Mouse (Mus musculus): ENCODE data around the gene Slc15a5. TPM values are rescaled to one million over a fixed set of nuclear protein-coding genes. Genes with fewer than 3 reads are reported as not detected.

The Slc15a5 gene
- polyA plus RNA-seq, 1 experiment, result not detected

DNA sequence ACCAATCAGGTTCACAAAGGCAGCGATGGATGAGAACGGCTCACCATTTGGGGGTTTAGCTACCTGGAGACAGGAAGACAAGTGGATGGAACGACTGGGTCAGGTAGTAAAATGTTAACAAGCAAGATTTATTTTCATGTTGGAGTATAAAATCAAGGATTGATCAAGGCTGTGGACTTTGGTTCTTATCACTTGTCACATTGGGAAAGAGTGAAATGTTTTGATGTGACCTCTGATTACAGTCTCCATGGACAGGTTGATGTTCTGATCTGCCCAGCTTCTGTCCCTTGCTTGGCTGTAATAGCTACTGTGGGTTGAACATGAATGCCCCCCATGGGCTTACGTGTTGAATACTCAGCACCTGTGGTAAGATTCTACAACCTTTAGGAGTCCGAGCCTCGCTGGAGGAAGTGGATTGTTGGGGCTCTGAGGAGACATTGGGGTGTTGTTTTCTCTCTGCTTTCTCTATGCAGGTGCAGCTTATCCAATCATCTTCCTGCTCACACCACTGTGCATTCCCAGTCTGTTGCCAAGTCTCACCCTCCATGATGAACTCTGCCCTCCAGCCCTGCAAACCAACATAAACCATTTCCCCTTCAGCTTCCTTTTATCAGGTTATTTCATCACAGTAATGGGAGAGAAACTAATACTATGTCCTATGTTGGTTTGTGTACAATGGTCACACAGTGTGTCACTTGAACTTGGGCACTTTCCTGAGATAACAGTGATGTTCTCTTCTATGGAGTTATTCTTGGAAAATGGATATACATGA is 1.2 kb upstream of the Slc15a5 start:
- TF ChIP-seq GATA1 (IDR thresholded peaks at IDR 0.05; ENCODE audit: borderline replicate concordance, low read length) (no peak), FLI1 (IDR thresholded peaks at IDR 0.05; ENCODE audit: low read length) (no peak)
- Histone ChIP-seq H3K36me3 (replicated peaks; ENCODE audit: low read length) (no peaks in the 10 kb centered on the region), H3K4me3 (replicated peaks) (no peak overlapping the region), H3K4me1 (no peaks in the 10 kb centered on the region), H3K9me3 (peaks cover 32% of the 10 kb centered on the region), H3K27me3 (replicated peaks) (no peaks in the 10 kb centered on the region)

DNA sequence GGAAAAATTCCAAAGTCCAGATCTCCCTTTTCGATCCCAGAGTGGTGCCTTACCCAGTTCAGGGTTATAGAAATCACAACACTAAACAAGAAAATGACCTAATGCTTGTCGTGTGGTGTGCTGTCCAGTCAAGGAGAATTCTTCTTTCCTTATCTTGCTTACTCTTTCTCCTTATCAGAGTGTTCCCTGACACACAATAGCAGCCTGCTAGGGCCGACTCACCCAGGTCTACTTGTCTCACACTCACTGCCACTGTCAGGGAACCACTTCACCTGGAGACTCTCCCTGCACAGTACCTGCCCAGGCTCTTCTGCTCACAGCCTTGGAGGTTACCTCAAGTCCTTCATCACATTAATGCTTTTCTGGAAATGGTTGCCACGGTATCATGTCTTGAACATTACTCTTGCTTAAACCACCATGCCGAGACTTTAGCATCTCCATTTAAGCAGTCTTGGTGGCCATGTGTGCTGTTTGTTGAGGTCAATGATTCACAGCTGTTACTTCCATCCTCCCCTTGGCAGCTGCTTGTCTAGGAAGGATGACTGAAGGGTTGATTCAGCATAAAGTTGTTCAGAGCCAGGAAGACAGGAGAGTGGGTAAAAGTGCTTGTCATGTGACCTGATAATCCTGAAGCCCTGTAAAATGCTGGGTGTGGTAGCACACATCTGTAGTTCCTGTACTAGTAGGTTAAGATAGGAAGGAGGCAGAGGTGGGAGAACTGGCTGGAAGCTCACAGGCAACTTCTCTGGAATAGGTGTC is 1.9 kb downstream of the Slc15a5 start:
- TF ChIP-seq FLI1 (IDR thresholded peaks at IDR 0.05; ENCODE audit: low read length), result no peak
- TF ChIP-seq GATA1 (IDR thresholded peaks at IDR 0.05; ENCODE audit: borderline replicate concordance, low read length), result no peak
- peaks cover 25% of the 10 kb centered on the region for H3K9me3 ChIP-seq
- H3K4me3 ChIP-seq (replicated peaks), result no peak overlapping the region
- no peaks in the 10 kb centered on the region for H3K27me3 ChIP-seq (replicated peaks)
- H3K4me1 ChIP-seq, result no peaks in the 10 kb centered on the region
- no peaks in the 10 kb centered on the region for H3K36me3 ChIP-seq (replicated peaks; ENCODE audit: low read length)

GRCm38 (mm10) chr6:138075723-138076122 is 4.0 kb downstream of the Slc15a5 start:
- Histone ChIP-seq H3K27me3 (replicated peaks) (no peaks in the 10 kb centered on the region), H3K4me3 (replicated peaks) (no peak overlapping the region), H3K36me3 (replicated peaks; ENCODE audit: low read length) (no peaks in the 10 kb centered on the region), H3K4me1 (no peaks in the 10 kb centered on the region), H3K9me3 (peaks cover 25% of the 10 kb centered on the region)
- no peak for TF ChIP-seq FLI1 (IDR thresholded peaks at IDR 0.05; ENCODE audit: low read length)
- no peak for TF ChIP-seq GATA1 (IDR thresholded peaks at IDR 0.05; ENCODE audit: borderline replicate concordance, low read length)

DNA sequence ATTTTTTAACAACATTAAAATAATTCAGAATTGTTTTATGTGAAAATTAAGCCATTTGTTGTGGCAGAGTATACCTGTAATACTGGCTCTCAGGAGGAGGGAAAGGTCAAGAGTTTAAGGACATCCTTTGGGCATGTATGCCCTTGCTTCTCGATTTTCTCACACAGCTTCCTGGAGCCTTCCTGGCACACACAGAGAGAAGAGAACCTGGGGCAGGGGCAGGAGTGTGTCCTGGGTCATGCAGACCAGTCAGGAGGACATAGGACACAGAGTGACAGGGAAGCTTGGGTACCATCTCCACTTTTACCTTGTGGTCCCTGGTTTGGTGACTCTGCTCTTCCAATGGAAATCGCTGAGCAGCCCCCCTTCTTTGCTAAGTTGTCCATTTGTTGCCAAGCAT is 6.2 kb downstream of the Slc15a5 start:
- no peak overlapping the region for H3K4me3 ChIP-seq (replicated peaks)
- TF ChIP-seq FLI1 (IDR thresholded peaks at IDR 0.05; ENCODE audit: low read length) (no peak), GATA1 (IDR thresholded peaks at IDR 0.05; ENCODE audit: borderline replicate concordance, low read length) (no peak)
- H3K36me3 ChIP-seq (replicated peaks; ENCODE audit: low read length), result no peaks in the 10 kb centered on the region
- no peaks in the 10 kb centered on the region for H3K27me3 ChIP-seq (replicated peaks)
- no peaks in the 10 kb centered on the region for H3K4me1 ChIP-seq
- peaks cover 28% of the 10 kb centered on the region for H3K9me3 ChIP-seq

DNA sequence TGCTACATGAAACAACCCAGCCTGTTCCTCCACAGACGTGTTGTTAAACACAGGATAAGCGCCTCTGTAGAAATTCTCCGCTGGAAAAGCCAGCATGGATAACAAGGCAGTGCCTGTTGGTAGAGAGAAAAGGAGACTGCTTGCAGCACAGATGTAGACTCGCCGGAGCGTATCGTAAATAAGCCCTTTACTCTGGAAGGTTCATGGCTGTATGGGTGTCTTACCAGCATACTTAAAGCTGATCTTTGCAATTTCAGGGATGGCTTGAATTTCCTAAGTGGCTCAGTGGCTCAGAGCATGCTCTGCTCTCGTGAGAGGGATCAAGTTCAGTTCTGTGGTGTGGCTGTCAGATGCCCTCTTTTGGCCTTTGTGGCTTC is 6.8 kb downstream of the Slc15a5 start:
- no peaks in the 10 kb centered on the region for H3K4me1 ChIP-seq
- no peak overlapping the region for H3K4me3 ChIP-seq (replicated peaks)
- H3K27me3 ChIP-seq (replicated peaks), result no peaks in the 10 kb centered on the region
- H3K9me3 ChIP-seq, result peaks cover 26% of the 10 kb centered on the region
- H3K36me3 ChIP-seq (replicated peaks; ENCODE audit: low read length), result no peaks in the 10 kb centered on the region
- TF ChIP-seq GATA1 (IDR thresholded peaks at IDR 0.05; ENCODE audit: borderline replicate concordance, low read length) (no peak), FLI1 (IDR thresholded peaks at IDR 0.05; ENCODE audit: low read length) (no peak)

DNA sequence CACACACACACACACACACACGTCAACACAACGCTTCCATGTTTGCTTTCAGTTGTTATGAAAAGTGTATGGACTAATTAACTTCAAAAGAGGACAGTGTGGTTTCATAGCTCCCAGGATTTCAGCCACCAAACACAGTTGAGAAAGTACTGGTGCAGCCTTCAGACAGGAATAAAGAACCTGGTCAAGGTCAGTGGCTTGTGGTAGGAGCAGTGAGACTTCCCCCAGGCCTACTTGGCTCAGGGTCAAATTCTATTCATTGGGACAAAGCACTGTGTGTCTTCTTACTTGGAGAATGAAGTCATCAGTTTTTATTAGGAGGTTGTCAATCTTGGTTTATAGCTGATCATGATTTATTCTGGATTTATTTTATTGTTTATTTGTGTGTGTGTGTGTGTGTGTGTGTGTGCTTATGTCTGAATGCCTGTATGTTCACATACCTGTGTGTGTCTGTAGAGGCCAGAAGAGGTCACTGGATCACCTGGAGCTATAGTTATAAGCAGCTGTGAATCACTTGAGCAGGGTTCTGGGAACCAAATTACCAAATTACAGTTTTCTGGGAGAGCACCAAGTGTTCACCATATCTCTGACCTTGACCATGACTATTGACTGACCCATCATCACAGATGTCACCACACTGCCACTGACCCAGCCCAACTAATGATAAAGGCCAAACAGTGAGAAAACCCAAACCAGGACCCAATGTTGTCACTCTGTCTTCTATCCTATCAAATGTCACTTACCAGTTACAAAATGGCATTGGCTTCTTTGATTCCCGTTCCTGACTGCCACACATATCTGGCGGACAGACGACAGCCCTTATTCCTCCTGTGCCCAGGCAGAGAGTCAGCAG is 7.4 kb downstream of the Slc15a5 start:
- H3K27me3 ChIP-seq (replicated peaks), result no peaks in the 10 kb centered on the region
- H3K9me3 ChIP-seq, result peaks cover 22% of the 10 kb centered on the region
- H3K4me3 ChIP-seq (replicated peaks), result no peak overlapping the region
- no peaks in the 10 kb centered on the region for H3K4me1 ChIP-seq
- no peak for TF ChIP-seq GATA1 (IDR thresholded peaks at IDR 0.05; ENCODE audit: borderline replicate concordance, low read length)
- no peak for TF ChIP-seq FLI1 (IDR thresholded peaks at IDR 0.05; ENCODE audit: low read length)
- no peaks in the 10 kb centered on the region for H3K36me3 ChIP-seq (replicated peaks; ENCODE audit: low read length)

GRCm38 (mm10) chr6:138071505-138072107 is 8.1 kb downstream of the Slc15a5 start:
- TF ChIP-seq FLI1 (IDR thresholded peaks at IDR 0.05; ENCODE audit: low read length) (no peak), GATA1 (IDR thresholded peaks at IDR 0.05; ENCODE audit: borderline replicate concordance, low read length) (no peak)
- no peaks in the 10 kb centered on the region for H3K27me3 ChIP-seq (replicated peaks)

GRCm38 (mm10) chr6:138070720-138071504 is 8.8 kb downstream of the Slc15a5 start:
- TF ChIP-seq FLI1 (IDR thresholded peaks at IDR 0.05; ENCODE audit: low read length), result no peak
- no peak for TF ChIP-seq GATA1 (IDR thresholded peaks at IDR 0.05; ENCODE audit: borderline replicate concordance, low read length)
- Histone ChIP-seq H3K4me1 (no peaks in the 10 kb centered on the region), H3K9me3 (peaks cover 22% of the 10 kb centered on the region), H3K27me3 (replicated peaks) (no peaks in the 10 kb centered on the region), H3K4me3 (replicated peaks) (no peak overlapping the region), H3K36me3 (replicated peaks; ENCODE audit: low read length) (no peaks in the 10 kb centered on the region)

More at GRCm38 (mm10) chr6:138071505-138072107, 8.1 kb downstream of the Slc15a5 start:
- no peaks in the 10 kb centered on the region for H3K4me1 ChIP-seq
- peaks cover 22% of the 10 kb centered on the region for H3K9me3 ChIP-seq
- no peaks in the 10 kb centered on the region for H3K36me3 ChIP-seq (replicated peaks; ENCODE audit: low read length)
- H3K4me3 ChIP-seq (replicated peaks), result no peak overlapping the region

DNA sequence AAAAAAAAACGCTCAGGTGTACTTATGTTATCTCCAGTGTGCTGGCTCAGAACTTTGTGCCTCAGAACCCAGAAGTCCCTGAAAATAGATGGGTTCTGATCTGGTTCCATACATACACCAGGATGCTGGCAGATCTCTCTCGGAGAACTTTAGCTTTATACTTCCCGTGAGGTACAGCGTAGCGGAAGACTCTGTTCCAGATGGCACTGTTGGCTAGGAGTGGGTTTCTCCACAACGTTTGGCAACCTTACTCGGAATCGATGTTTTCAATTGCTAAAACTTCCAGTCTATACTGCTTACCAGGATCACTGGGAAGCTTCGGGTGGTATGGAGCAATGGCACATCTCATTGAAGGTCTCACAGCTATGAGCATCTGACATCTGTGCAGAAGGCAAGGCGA is 9.8 kb downstream of the Slc15a5 start:
- Histone ChIP-seq H3K9me3 (peaks cover 22% of the 10 kb centered on the region), H3K36me3 (replicated peaks; ENCODE audit: low read length) (no peaks in the 10 kb centered on the region), H3K4me3 (replicated peaks) (no peak overlapping the region), H3K27me3 (replicated peaks) (no peaks in the 10 kb centered on the region), H3K4me1 (no peaks in the 10 kb centered on the region)
- TF ChIP-seq GATA1 (IDR thresholded peaks at IDR 0.05; ENCODE audit: borderline replicate concordance, low read length), result no peak
- TF ChIP-seq FLI1 (IDR thresholded peaks at IDR 0.05; ENCODE audit: low read length), result no peak
